Mouse (Mus musculus): ENCODE measurements around the gene Pip4k2b.
"Not testable (repeated sequence)": the region's sequence is repeated elsewhere in the genome, so short reads cannot be mapped to it uniquely, and the experiment has no call there.

The Pip4k2b gene

GRCm38 (mm10) chr11:97744063-97744717 lies at the start of gene Pip4k2b:
Pip4k2b (minus strand) TSS chr11:97744704.
- DNase-seq (ENCODE audit: low spot score in 2 of 2) = peak in 1 of 2 experiments; percentile 52

- DNase-seq (ENCODE audit: low spot score in 2 of 2) = peak in 1 of 2 experiments; percentile 56
These were observed 48.7 kb upstream of the Pip4k2b start for GRCm38 (mm10) chr11:97793165-97793564.

GRCm38 (mm10) chr11:97790778-97791438 lies 46.4 kb upstream of the Pip4k2b start:
- DNase-seq (ENCODE audit: low spot score in 2 of 2) = not testable (repeated sequence)

- DNase-seq (ENCODE audit: low spot score in 2 of 2) = no peak
These were observed 45.2 kb upstream of the Pip4k2b start for GRCm38 (mm10) chr11:97789727-97790126.

- no peak for DNase-seq (ENCODE audit: low spot score in 2 of 2)
These were observed 43.5 kb upstream of the Pip4k2b start for GRCm38 (mm10) chr11:97787961-97788360.

- DNase-seq (ENCODE audit: low spot score in 2 of 2) = no peak
These were observed 38.0 kb upstream of the Pip4k2b start for GRCm38 (mm10) chr11:97782564-97782895.

GRCm38 (mm10) chr11:97781832-97782563 lies 37.5 kb upstream of the Pip4k2b start, which contains the start of gene Rpl23:
Rpl23 (minus strand) TSS chr11:97782437.
- DNase-seq (ENCODE audit: low spot score in 2 of 2) = peak; percentile 96 to 99

- DNase-seq (ENCODE audit: low spot score in 2 of 2) = no peak
These were observed 37.0 kb upstream of the Pip4k2b start for GRCm38 (mm10) chr11:97781478-97781831.

GRCm38 (mm10) chr11:97779968-97780701 lies 35.6 kb upstream of the Pip4k2b start:
- no peak for DNase-seq (ENCODE audit: low spot score in 2 of 2)

- DNase-seq (ENCODE audit: low spot score in 2 of 2) = no peak
These were observed 34.4 kb upstream of the Pip4k2b start for GRCm38 (mm10) chr11:97778918-97779317.

GRCm38 (mm10) chr11:97777129-97777529 lies 32.6 kb upstream of the Pip4k2b start:
- no peak for DNase-seq (ENCODE audit: low spot score in 2 of 2)

- no peak for DNase-seq (ENCODE audit: low spot score in 2 of 2)
These were observed 32.1 kb upstream of the Pip4k2b start for GRCm38 (mm10) chr11:97776497-97777128.

- no peak for DNase-seq (ENCODE audit: low spot score in 2 of 2)
These were observed 31.4 kb upstream of the Pip4k2b start, which contains the start of gene 1700001P01Rik for GRCm38 (mm10) chr11:97775808-97776496. 1700001P01Rik (minus strand) TSS chr11:97775918.

- DNase-seq (ENCODE audit: low spot score in 2 of 2) = no peak
These were observed 30.7 kb upstream of the Pip4k2b start for GRCm38 (mm10) chr11:97775186-97775585.

- no peak for DNase-seq (ENCODE audit: low spot score in 2 of 2)
These were observed 26.9 kb upstream of the Pip4k2b start for GRCm38 (mm10) chr11:97771410-97771809.

- DNase-seq (ENCODE audit: low spot score in 2 of 2) = no peak
These were observed 25.2 kb upstream of the Pip4k2b start for GRCm38 (mm10) chr11:97769704-97770103.

- DNase-seq (ENCODE audit: low spot score in 2 of 2) = peak; percentile 91 to 97
These were observed 21.8 kb upstream of the Pip4k2b start, which contains the start of gene Cwc25 for GRCm38 (mm10) chr11:97766154-97766881. Cwc25 (minus strand) TSS chr11:97766556.

- DNase-seq (ENCODE audit: low spot score in 2 of 2) = no peak
These were observed 17.1 kb upstream of the Pip4k2b start for GRCm38 (mm10) chr11:97761638-97762037.

- no peak for DNase-seq (ENCODE audit: low spot score in 2 of 2)
These were observed 14.4 kb upstream of the Pip4k2b start for GRCm38 (mm10) chr11:97758942-97759341.

GRCm38 (mm10) chr11:97758125-97758524 lies 13.6 kb upstream of the Pip4k2b start:
- DNase-seq (ENCODE audit: low spot score in 2 of 2) = no peak

Measured in left cerebral cortex, adult 9 months (tissue).